Mouse (Mus musculus) heart, adult 2 months (tissue): ENCODE measurements around the gene Megf6.

Experiments
- CTCF ChIP-seq: fragments of 200-600 bp; IDR thresholded peaks from 2 replicates; pipeline ENCODE4 v1.8.1; 2022; ENCODE audit warnings: antibody characterized with exemption, mild to moderate bottlenecking, moderate library complexity
- POLR2A ChIP-seq: fragments of 200-500 bp; IDR thresholded peaks from 2 replicates; pipeline ENCODE4 v1.6.1; 2011; ENCODE audit warnings: mild to moderate bottlenecking, low read depth, low read length, control low read depth; ENCODE audit not compliant: insufficient read depth

DNA sequence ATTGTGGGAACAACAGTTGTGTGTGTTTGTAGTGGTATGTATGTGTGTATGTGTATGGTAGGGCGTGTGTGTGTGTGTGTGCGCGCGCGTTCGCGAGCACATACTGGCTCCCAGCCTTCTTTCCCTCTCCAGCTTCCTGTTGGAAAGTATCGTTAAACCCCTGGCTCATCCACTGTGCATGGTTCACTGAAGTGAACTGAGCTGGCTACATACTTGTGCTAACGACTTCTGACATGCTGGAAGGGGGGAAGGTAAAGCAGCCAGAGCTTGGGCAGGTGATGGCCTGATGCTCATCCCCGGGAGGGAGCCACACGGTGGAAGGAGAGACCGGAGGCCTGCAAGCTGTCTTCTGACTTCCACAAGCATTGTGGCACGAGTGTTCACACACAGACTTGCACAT lies 40.9 kb downstream of the Megf6 start:
- TF ChIP-seq CTCF = no peak
- no peak for TF ChIP-seq POLR2A
